Mouse (Mus musculus): ENCODE results near the gene Hap1.
"Not testable (repeated sequence)": the region's sequence is repeated elsewhere in the genome, so short reads cannot be mapped to it uniquely, and the experiment has no call there.

Gene Hap1

GRCm38 (mm10) chr11:100318529-100319451 lies 37.1 kb downstream of the Hap1 start:
- DNase-seq (ENCODE audit: low spot score), result no peak

- no peak for DNase-seq (ENCODE audit: low spot score)
Measured at GRCm38 (mm10) chr11:100317826-100318380, 38.0 kb downstream of the Hap1 start.

GRCm38 (mm10) chr11:100315439-100315838 lies 40.5 kb downstream of the Hap1 start:
- DNase-seq (ENCODE audit: low spot score), result no peak

GRCm38 (mm10) chr11:100313424-100313823 lies 42.5 kb downstream of the Hap1 start:
- no peak for DNase-seq (ENCODE audit: low spot score)

GRCm38 (mm10) chr11:100312096-100312679 lies 43.7 kb downstream of the Hap1 start:
- DNase-seq (ENCODE audit: low spot score), result no peak

GRCm38 (mm10) chr11:100311656-100312055 lies 44.3 kb downstream of the Hap1 start:
- DNase-seq (ENCODE audit: low spot score), result no peak

GRCm38 (mm10) chr11:100308672-100309071 lies 47.3 kb downstream of the Hap1 start:
- not testable (repeated sequence) for DNase-seq (ENCODE audit: low spot score)

- no peak for DNase-seq (ENCODE audit: low spot score)
Measured at GRCm38 (mm10) chr11:100307900-100308299, 48.0 kb downstream of the Hap1 start.

- no peak for DNase-seq (ENCODE audit: low spot score)
Measured at GRCm38 (mm10) chr11:100301292-100301691, 54.6 kb downstream of the Hap1 start.

- DNase-seq (ENCODE audit: low spot score), result peak; percentile 76
Measured at GRCm38 (mm10) chr11:100300293-100300692, 55.6 kb downstream of the Hap1 start.

GRCm38 (mm10) chr11:100298274-100299036 lies 57.5 kb downstream of the Hap1 start:
- peak; percentile 88 for DNase-seq (ENCODE audit: low spot score)

GRCm38 (mm10) chr11:100297801-100298200 lies 58.1 kb downstream of the Hap1 start:
- DNase-seq (ENCODE audit: low spot score), result no peak

Measured in urinary bladder, postnatal 25 days (tissue).